9 mouse cellular contexts compared by ENCODE assay signal in the genomic region with DNA sequence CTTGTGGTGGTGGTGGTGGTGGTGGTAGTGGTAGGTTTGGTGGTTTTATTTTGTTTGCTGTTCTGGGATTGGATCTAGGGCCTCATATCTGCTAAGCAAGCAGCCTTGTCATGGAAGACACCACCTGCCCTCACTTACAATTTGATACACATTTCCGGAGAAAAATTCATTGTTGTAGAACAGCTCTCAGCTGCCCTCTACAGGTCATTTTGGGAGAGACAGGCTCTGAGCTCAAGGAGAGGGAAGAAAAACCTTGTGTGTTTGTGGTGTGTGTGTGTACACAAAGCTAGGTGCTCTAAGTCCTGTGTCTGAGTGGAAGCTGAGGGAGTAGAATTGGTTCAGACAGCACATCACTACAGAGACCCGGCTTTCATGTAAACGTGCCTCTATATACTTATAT. TPM values are rescaled to one million over a fixed set of nuclear protein-coding genes. Genes with fewer than 3 reads are reported as not detected.
DNase-seq lines count a peak whose midpoint lies in the region; ATAC-seq and TF ChIP-seq lines count a peak whose summit lies in the region.
"Had no signal": no experiment of that assay in that cellular context is flagged by ENCODE, and none has a peak within 500 bp of the region (broad histone marks: within the 10 kb centered on the region; RNA-seq: fewer than 3 reads in every experiment).

No protein-coding gene starts in this region.

- peak; percentile 69 to 71 for DNase-seq in cerebellum, adult 18-20 months
- DNase-seq in cerebellum, adult 11-12 months: no peak
- peak; percentile 16 to 45 for DNase-seq in urinary bladder, adult 18-20 months (ENCODE audit: low spot score in 2 of 2)
- no peak for DNase-seq in urinary bladder, postnatal 4 days (ENCODE audit: low spot score in 2 of 2)
- DNase-seq in embryonic facial prominence, embryonic 10.5 days (ENCODE audit: low spot score): peak; percentile 69
- DNase-seq in hindbrain, embryonic 14.5 days (ENCODE audit: low spot score): peak; percentile 93
- peak; percentile 90 for DNase-seq in lung, embryonic 14.5 days
- peak; percentile 92 for DNase-seq in retina, embryonic 14.5 days (ENCODE audit: low spot score)

- 0 out of 2 replicates have a peak overlapping the region, but pooled peaks have one; percentile 33 for H3K9ac ChIP-seq in hindbrain, embryonic 14.5 days
- no peak overlapping the region for H3K9ac ChIP-seq in lung, embryonic 14.5 days
- H3K9ac ChIP-seq: neural tube, embryonic 12.5 days had no signal

- no peaks in the 10 kb centered on the region for H3K9me3 ChIP-seq in embryonic facial prominence, embryonic 10.5 days
- H3K9me3 ChIP-seq in hindbrain, embryonic 14.5 days (ENCODE audit: control insufficient read depth, low read length): no peaks in the 10 kb centered on the region
- no peaks in the 10 kb centered on the region for H3K9me3 ChIP-seq in lung, embryonic 14.5 days (ENCODE audit: low read depth, low read length)
- H3K9me3 ChIP-seq: neural tube, embryonic 12.5 days had no signal

- peaks cover 8% of the 10 kb centered on the region for H3K4me1 ChIP-seq in embryonic facial prominence, embryonic 10.5 days
- peaks cover 6% of the 10 kb centered on the region for H3K4me1 ChIP-seq in hindbrain, embryonic 14.5 days (replicated peaks; ENCODE audit: control insufficient read depth, insufficient read depth, low read length)
- H3K4me1 ChIP-seq in lung, embryonic 14.5 days (ENCODE audit: insufficient read depth): no peaks in the 10 kb centered on the region; the same call in 1 of the 2 replicates

- H3K36me3 ChIP-seq in embryonic facial prominence, embryonic 10.5 days (replicated peaks): no peaks in the 10 kb centered on the region
- no peaks in the 10 kb centered on the region for H3K36me3 ChIP-seq in hindbrain, embryonic 14.5 days (replicated peaks; ENCODE audit: control insufficient read depth, insufficient read depth)
- no peaks in the 10 kb centered on the region for H3K36me3 ChIP-seq in lung, embryonic 14.5 days (ENCODE audit: insufficient read depth)
- H3K36me3 ChIP-seq: neural tube, embryonic 12.5 days had no signal

- no peak for ATAC-seq in hindbrain, embryonic 14.5 days (ENCODE audit: low FRiP score)
- ATAC-seq in lung, embryonic 14.5 days (ENCODE audit: insufficient read depth): no peak

- WGBS in embryonic facial prominence, embryonic 10.5 days: 12% methylated on average over 3 of the region's 3 CpGs
- 10% methylated on average over 3 of the region's 3 CpGs for WGBS in hindbrain, embryonic 14.5 days
- 3% methylated on average over 3 of the region's 3 CpGs for WGBS in lung, embryonic 14.5 days

- TF ChIP-seq CTCF in lung, embryonic 14.5 days (IDR thresholded peaks at IDR 0.05; ENCODE audit: low read depth): peak; percentile 79

- H3K4me3 ChIP-seq in embryonic facial prominence, embryonic 10.5 days: no peak overlapping the region
- no peak overlapping the region for H3K4me3 ChIP-seq in hindbrain, embryonic 14.5 days (replicated peaks; ENCODE audit: low read length)
- no peak overlapping the region for H3K4me3 ChIP-seq in lung, embryonic 14.5 days (ENCODE audit: low read depth, low read length)
- H3K4me3 ChIP-seq: neural tube, embryonic 12.5 days had no signal

- no peak overlapping the region for H3K27ac ChIP-seq in embryonic facial prominence, embryonic 10.5 days (replicated peaks)
- H3K27ac ChIP-seq in hindbrain, embryonic 14.5 days: peak overlapping the region; percentile 65
- no peak overlapping the region for H3K27ac ChIP-seq in lung, embryonic 14.5 days (ENCODE audit: low read depth)
- H3K27ac ChIP-seq: neural tube, embryonic 12.5 days had no signal

- no peak overlapping the region for H3K4me2 ChIP-seq in hindbrain, embryonic 14.5 days (replicated peaks)
- no peak overlapping the region for H3K4me2 ChIP-seq in lung, embryonic 14.5 days
- H3K4me2 ChIP-seq: neural tube, embryonic 12.5 days had no signal

- no peaks in the 10 kb centered on the region for H3K27me3 ChIP-seq in embryonic facial prominence, embryonic 10.5 days (replicated peaks; ENCODE audit: low read depth, poor library complexity, severe bottlenecking)
- no peaks in the 10 kb centered on the region for H3K27me3 ChIP-seq in hindbrain, embryonic 14.5 days (ENCODE audit: control insufficient read depth, insufficient read depth, low read length)
- no peaks in the 10 kb centered on the region for H3K27me3 ChIP-seq in lung, embryonic 14.5 days (ENCODE audit: insufficient read depth, low read length)
- H3K27me3 ChIP-seq: neural tube, embryonic 12.5 days had no signal

RNA-seq across cellular contexts. Expression of a gene that starts 4.0 kb away (rescaled TPM):
- polyA plus RNA-seq in embryonic facial prominence, embryonic 10.5 days (2016; fragmentation: Nextera tagmentation; extraction: Ambion mirVana): 664 and 702 TPM in 2 replicates
- polyA plus RNA-seq in hindbrain, embryonic 14.5 days (2014; fragmentation: Nextera tagmentation; extraction: Ambion mirVana): 956 and 1,017 TPM in 2 replicates
- polyA plus RNA-seq in lung, embryonic 14.5 days (2014; fragmentation: Nextera tagmentation; extraction: Ambion mirVana): 527 and 554 TPM in 2 replicates

RNA-seq across cellular contexts. Expression of a gene that starts 13.3 kb away (rescaled TPM):
- polyA plus RNA-seq in embryonic facial prominence, embryonic 10.5 days (2016; fragmentation: Nextera tagmentation; extraction: Ambion mirVana): 1.6 and 1.7 TPM in 2 replicates
- 17.0 and 19.7 TPM in 2 replicates for polyA plus RNA-seq in hindbrain, embryonic 14.5 days (2014; fragmentation: Nextera tagmentation; extraction: Ambion mirVana)
- 2.3 and 2.4 TPM in 2 replicates for polyA plus RNA-seq in lung, embryonic 14.5 days (2014; fragmentation: Nextera tagmentation; extraction: Ambion mirVana)

RNA-seq across cellular contexts. Expression of a gene that starts 20.2 kb away (rescaled TPM):
- polyA plus RNA-seq in embryonic facial prominence, embryonic 10.5 days (2016; fragmentation: Nextera tagmentation; extraction: Ambion mirVana): 17.1 and 17.7 TPM in 2 replicates
- 21.2 and 23.1 TPM in 2 replicates for polyA plus RNA-seq in hindbrain, embryonic 14.5 days (2014; fragmentation: Nextera tagmentation; extraction: Ambion mirVana)
- polyA plus RNA-seq in lung, embryonic 14.5 days (2014; fragmentation: Nextera tagmentation; extraction: Ambion mirVana): 20.2 and 22.4 TPM in 2 replicates

RNA-seq across cellular contexts. Expression of a gene that starts 35.5 kb away (rescaled TPM):
- polyA plus RNA-seq in embryonic facial prominence, embryonic 10.5 days (2016; fragmentation: Nextera tagmentation; extraction: Ambion mirVana): 58.7 and 61.7 TPM in 2 replicates
- 54.7 and 60.0 TPM in 2 replicates for polyA plus RNA-seq in hindbrain, embryonic 14.5 days (2014; fragmentation: Nextera tagmentation; extraction: Ambion mirVana)
- 35.1 and 38.1 TPM in 2 replicates for polyA plus RNA-seq in lung, embryonic 14.5 days (2014; fragmentation: Nextera tagmentation; extraction: Ambion mirVana)

RNA-seq across cellular contexts. Expression of a gene that starts 43.6 kb away (rescaled TPM):
- polyA plus RNA-seq in embryonic facial prominence, embryonic 10.5 days (2016; fragmentation: Nextera tagmentation; extraction: Ambion mirVana): 44.1 and 45.3 TPM in 2 replicates
- polyA plus RNA-seq in hindbrain, embryonic 14.5 days (2014; fragmentation: Nextera tagmentation; extraction: Ambion mirVana): 44.0 and 45.0 TPM in 2 replicates
- 54.2 and 55.6 TPM in 2 replicates for polyA plus RNA-seq in lung, embryonic 14.5 days (2014; fragmentation: Nextera tagmentation; extraction: Ambion mirVana)

Comparison
In these comparisons a context has a peak if more than half of its experiments do, and no peak if none do; other contexts are left out.
1. DNase-seq: peak in cerebellum, adult 18-20 months (2 of 2), urinary bladder, adult 18-20 months (2 of 2), embryonic facial prominence, embryonic 10.5 days (single experiment), hindbrain, embryonic 14.5 days (single experiment), lung, embryonic 14.5 days (single experiment) and retina, embryonic 14.5 days (single experiment); none in cerebellum, adult 11-12 months (single experiment) and urinary bladder, postnatal 4 days (0 of 2).